Mouse (Mus musculus) leukemia stem cell, adult 10-12 weeks (primary cell): ENCODE measurements around the gene Slc6a11. TPM values are rescaled to one million over a fixed set of nuclear protein-coding genes. Genes with fewer than 3 reads are reported as not detected.

Experiments used
- polyA plus RNA-seq: library from polyadenylated mRNA; stranded (reverse); fragments of >175 nt; gene quantifications from 2 replicates; pipeline ENCODE4 v1.2.3, GENCODE M21; 2012; ENCODE audit warnings: low replicate concordance

Gene Slc6a11
- polyA plus RNA-seq = not detected in 2 replicates

GRCm38 (mm10) chr6:114131122-114131872 lies at the start of gene Slc6a11:
Gene Slc6a11 (plus strand): TSS chr6:114131241.

GRCm38 (mm10) chr6:114282469-114283277 lies 151.6 kb downstream of the Slc6a11 start, which contains the start of gene Slc6a1:
Gene Slc6a1 (plus strand): TSS chr6:114282635.

Other genes starting within 250 kb of the Slc6a11 start
- 0.21 TPM in 1 of 2 replicates, not detected in the other for gene Atp2b2, start 88.6 kb upstream of the Slc6a11 start, polyA plus RNA-seq
- 0.38 TPM in 1 of 2 replicates, not detected in the other for gene Slc6a1, start 151.4 kb downstream of the Slc6a11 start, polyA plus RNA-seq